Mouse (Mus musculus): Measurements from ENCODE around the gene Gm21962.

DNA sequence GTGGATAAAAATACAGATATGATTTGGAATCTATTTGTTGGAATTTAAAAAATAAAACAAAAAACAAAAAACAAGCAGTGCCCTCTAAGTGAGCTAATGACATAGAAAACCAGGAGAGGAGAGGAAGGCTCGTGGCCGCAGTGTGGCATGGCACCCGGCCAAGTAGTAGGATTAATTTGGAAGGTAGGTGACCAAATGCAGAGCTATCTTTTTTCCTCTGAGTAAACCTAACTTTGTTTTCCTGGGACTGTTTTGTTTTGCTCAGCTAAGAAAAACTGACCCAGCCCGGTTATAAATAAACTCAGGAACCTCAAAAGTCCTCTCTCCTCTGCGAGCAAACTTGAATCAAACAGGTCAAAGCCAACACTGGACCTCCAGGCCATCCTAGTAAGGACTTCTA is 46.3 kb upstream of the Gm21962 start:
- TF ChIP-seq CTCF (IDR thresholded peaks at IDR 0.05; ENCODE audit: control insufficient read depth, insufficient read depth, insufficient read length) (no peak), MYOG (IDR thresholded peaks at IDR 0.05; ENCODE audit: control insufficient read depth, extremely low read depth, insufficient read length) (no peak), MAX (IDR thresholded peaks at IDR 0.05) (no peak), USF1 (IDR thresholded peaks at IDR 0.05; ENCODE audit: low read depth) (no peak), MYOD1 (IDR thresholded peaks at IDR 0.05; ENCODE audit: control insufficient read depth, insufficient read length, low read depth) (no peak), CEBPB (IDR thresholded peaks at IDR 0.05; ENCODE audit: low read depth) (no peak), FOSL1 (IDR thresholded peaks at IDR 0.05; ENCODE audit: insufficient read depth, low read length, poor library complexity, severe bottlenecking) (no peak)
